Mouse (Mus musculus) lung, postnatal 25 days (tissue): Measurements from ENCODE around the gene Eif4ebp2.
"Not testable (repeated sequence)": the region's sequence is repeated elsewhere in the genome, so short reads cannot be mapped to it uniquely, and the experiment has no call there.

ENCODE experiments used
- DNase-seq: peaks from one replicate; pipeline ENCODE4 v3.0.0; 2022; ENCODE audit warnings: low spot score

Eif4ebp2 gene

DNA sequence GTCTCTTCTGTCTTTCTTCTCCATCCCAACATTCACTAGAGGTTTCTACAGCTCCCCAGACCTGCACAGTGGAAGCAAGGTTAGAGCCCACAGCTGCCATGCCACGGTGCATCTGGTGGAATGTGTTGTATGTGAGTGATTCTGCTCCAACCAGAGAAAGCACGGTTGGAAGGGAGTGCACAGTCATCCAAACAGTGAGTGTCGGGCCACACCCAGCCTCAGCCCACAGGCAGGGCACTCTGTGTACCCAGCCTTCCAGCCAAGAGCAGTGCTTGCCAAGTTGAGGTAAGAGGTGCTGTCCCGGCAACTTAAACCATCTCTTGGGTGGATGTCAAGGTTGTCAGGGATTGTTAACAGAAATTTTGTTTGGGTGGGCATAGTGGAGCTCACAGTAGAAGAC is 12.5 kb upstream of the Eif4ebp2 start:
- peak; percentile 64 for DNase-seq

DNA sequence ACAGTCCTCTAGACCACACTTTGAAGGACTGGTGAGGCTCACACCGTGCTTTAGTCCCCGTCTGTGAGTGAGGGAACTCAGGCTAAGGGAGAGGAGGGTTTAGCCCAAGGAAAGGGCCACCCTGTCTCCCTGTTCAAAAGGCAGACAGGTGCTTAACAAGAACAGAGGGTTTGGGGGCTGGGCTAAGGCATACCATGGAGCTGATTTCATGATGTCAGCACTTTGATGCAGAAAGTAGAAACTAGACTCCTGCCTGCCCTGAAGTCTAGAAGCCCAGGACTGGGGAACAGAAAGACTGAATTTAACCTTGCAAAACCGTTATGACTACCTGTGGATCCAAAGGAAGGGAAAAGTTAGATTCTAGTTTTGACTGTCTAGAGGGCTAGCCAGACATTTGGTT is 4.7 kb upstream of the Eif4ebp2 start:
- no peak for DNase-seq

GRCm38 (mm10) chr10:61453171-61453570 is 710 bp upstream of the Eif4ebp2 start:
- DNase-seq = not testable (repeated sequence)

- peak; percentile 38 for DNase-seq
Measured at GRCm38 (mm10) chr10:61451931-61452617, 387 bp downstream of the Eif4ebp2 start.

GRCm38 (mm10) chr10:61451463-61451930 is 964 bp downstream of the Eif4ebp2 start:
- DNase-seq = peak; percentile 51

DNA sequence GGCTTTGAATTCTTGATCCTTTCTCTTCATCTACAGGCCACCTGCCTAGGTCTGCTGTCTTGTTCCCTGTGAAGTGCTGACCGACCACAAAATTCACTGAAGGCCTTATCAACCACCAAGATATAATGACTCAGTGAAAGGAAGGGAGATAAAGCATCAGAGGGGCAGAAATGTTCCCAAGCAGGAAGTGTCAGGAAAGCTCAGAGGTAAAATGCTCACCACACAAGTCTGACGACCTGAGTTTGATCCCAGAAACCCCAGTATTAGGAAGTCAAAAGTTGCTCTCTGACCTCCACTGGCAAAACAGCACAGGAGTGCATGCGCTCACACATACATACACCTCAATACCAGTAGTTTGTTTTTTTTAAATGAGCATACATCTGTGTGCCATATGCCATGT is 3.6 kb downstream of the Eif4ebp2 start:
- no peak for DNase-seq

DNA sequence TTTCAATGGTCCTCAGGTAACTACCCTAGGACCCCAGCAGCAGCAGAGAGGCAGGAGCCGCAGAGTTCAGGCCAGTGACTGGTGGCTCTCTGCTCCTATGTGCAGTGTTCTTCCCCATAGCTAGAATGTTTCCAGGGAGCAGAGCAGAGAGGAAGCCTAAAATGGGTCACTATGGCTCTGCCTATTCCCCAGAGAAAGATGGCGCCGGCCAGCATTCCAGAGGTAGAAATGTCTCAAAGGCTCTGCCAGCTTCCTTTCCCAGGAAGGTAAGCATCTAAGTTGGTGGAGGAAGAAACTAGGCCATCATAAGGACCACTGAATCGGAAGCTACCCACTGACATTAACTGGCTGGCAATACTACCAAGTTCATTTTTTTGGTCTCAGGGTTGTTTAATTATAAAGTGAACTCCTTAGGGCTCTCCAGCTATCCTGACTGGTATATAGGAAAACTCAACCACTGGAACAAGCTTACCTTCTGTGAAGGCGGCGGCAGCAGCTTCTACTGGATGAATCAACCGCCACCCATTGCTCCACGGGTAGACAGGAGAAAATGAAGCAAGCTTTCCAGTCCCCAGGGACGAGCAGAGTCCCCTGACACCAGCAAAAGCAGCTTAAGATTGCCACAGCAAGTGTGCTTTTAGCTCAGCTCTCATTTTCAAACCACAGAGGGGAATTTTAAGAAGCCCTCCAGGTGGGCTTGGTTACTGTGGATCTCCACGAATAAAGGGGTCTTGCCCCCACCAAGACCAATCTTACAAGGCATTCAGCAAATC is 4.7 kb downstream of the Eif4ebp2 start:
- no peak for DNase-seq

- DNase-seq = no peak
Measured at GRCm38 (mm10) chr10:61445016-61445415, 7.4 kb downstream of the Eif4ebp2 start.

- no peak for DNase-seq
Measured at GRCm38 (mm10) chr10:61443876-61444275, 8.6 kb downstream of the Eif4ebp2 start.

DNA sequence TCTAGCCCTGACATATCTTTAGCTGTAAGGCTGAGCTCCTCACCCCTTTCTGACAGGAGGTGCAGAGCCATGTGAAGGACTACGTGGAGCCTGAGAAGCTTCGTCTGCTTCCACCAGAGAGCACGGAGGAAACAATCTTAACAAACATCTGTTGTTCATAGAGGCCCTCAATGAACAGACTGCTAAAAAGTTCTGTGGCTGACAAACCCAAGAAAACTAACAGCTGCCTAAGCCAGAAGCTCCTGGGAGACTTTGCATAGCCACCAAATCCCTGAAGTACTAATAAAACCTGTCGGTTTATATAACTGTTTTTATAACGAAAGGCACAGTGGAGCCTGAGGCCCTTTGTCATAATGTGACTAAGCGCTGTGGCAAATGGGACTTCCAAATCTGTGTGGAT is 9.0 kb downstream of the Eif4ebp2 start:
- DNase-seq = no peak

GRCm38 (mm10) chr10:61440202-61440800 is 12.2 kb downstream of the Eif4ebp2 start:
- no peak for DNase-seq

GRCm38 (mm10) chr10:61431375-61431774 is 21.1 kb downstream of the Eif4ebp2 start:
- DNase-seq = no peak

DNA sequence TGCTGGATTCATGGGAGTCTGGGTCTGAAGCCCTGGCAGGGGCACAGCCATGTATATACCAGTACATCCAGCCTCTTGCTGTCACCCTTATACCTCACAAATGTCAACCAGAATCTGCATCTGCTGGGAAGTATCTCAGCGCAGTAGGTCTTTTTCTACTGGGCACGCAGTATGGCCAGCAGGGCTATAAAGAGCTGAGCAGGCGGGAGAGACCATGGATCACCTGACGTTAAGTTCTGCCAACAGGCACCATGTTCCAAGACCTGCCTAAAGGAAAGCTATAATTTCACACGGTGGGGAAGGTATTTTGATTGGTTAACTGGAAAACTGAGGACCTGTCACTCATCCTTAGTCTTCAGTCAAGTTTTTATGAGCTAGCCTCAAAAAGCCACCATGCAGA is 23.4 kb downstream of the Eif4ebp2 start:
- DNase-seq = no peak

- no peak for DNase-seq
Measured at GRCm38 (mm10) chr10:61428416-61428815, 24.0 kb downstream of the Eif4ebp2 start.

- DNase-seq = no peak
Measured at GRCm38 (mm10) chr10:61427951-61428350, 24.5 kb downstream of the Eif4ebp2 start.

- DNase-seq = peak; percentile 56
Measured at GRCm38 (mm10) chr10:61426251-61426757, 26.2 kb downstream of the Eif4ebp2 start.

DNA sequence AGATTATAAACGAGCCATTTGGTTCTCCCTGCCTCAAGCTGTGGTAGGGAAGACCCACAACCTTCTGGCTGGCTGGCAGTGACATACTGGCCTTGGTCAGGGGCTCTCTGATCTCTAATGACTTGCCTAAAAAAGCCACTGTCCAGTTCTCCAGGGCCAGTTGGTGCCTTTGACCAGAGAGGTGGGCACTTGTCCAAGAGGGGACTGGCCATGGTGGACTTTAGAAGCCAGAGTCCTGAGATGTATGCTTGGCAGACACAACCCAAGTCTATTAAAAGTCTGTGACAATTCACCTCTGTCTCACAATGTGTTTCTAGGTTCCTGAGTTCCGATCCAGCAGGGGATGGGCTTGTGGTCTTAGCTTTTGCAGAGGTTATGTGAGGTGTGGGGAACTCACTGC is 27.4 kb downstream of the Eif4ebp2 start:
- no peak for DNase-seq

GRCm38 (mm10) chr10:61424500-61424899 is 28.0 kb downstream of the Eif4ebp2 start:
- no peak for DNase-seq

- DNase-seq = peak; percentile 35
Measured at GRCm38 (mm10) chr10:61423289-61423688, 29.2 kb downstream of the Eif4ebp2 start.

DNA sequence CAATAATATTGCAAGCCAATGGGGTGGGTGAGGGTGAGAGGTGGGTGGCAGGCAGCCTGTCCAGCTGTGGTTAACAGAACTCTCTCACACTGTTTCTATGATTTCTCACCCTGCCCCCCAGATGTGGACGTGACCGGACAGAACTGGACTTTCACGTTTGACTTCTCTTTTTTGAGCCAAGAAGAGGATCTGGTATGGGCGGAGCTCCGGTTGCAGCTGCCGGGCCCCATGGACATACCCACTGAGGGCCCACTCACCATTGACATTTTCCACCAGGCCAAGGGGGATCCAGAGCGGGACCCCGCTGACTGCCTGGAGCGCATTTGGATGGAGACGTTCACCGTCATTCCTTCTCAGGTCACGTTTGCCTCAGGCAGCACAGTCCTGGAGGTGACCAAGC is 29.6 kb downstream of the Eif4ebp2 start:
- no peak for DNase-seq

DNA sequence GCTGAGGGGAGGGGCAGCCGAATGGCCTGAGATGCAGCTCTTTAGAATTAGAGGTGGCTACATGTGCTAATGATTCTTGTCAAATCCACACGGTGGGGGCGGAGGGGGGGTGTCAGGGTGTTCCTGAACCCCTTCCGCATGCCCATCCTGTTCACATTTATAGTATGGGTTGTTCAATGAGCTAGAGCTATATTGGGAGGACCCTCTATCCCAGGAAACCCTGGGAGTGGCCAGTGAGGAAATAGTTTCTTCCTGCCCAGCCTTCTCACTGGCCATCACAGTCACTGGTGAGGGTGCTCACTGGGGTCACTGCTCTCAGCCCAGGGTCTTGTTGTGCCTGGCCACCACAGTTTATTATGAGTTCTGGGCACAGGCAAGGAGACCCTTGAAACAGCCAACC is 32.5 kb downstream of the Eif4ebp2 start:
- DNase-seq = peak; percentile 21

DNA sequence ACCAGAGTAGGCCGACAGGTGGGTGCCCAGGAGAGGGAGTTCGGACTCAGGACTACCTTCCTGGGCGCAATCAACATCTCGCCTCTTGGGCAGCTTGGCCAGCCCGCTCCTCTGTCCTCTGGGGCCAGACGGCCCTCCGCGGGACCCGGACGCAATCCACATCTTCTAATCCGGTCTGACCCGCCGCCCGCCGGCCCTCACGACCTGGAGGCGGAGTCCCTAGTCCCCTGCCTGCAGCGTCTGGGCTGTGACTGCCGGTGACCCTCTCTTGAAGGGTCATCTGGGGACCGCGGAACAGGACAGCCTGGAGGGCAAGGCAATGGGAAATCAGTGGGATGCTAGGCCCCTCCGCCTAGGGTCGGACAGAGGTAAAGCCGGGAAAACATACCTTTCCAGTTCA is 33.3 kb downstream of the Eif4ebp2 start:
- DNase-seq = no peak
